Comparison of ENCODE assay signal across 24 mouse cellular contexts in the genomic region with DNA sequence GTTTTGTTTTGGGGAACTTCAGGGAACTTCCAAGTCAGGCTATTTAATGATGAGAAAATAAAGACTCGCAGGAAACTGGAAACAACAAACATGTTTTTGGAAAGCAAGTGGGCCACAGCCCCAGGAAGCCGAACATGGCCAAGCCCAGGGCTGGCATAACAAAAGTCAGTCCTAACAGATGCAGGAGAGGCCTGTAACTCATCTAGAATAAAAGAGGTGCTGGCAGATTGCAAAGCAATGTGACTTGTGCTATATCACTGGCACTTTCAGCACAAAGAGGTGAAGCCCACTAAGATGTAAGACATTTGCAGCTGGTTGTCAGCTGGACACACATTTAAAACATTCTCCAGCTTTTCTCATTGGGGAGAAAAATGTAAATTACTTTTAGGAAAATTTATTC.
DNase-seq lines count a peak whose midpoint lies in the region; ATAC-seq and TF ChIP-seq lines count a peak whose summit lies in the region.
"Had no signal": no experiment of that assay in that cellular context is flagged by ENCODE, and none has a peak within 500 bp of the region (broad histone marks: within the 10 kb centered on the region; RNA-seq: fewer than 3 reads in every experiment).

No protein-coding gene starts in this region.

- no peaks in the 10 kb centered on the region for H3K36me3 ChIP-seq in heart, embryonic 13.5 days
- H3K36me3 ChIP-seq in heart, embryonic 12.5 days, result no peaks in the 10 kb centered on the region; the same call in 1 of the 2 replicates
- H3K36me3 ChIP-seq in lung, embryonic 15.5 days, result no peaks in the 10 kb centered on the region
- H3K36me3 ChIP-seq in lung, postnatal 0 days (ENCODE audit: insufficient read depth, low read length), result no peaks in the 10 kb centered on the region
- H3K36me3 ChIP-seq in midbrain, embryonic 15.5 days (replicated peaks), result no peaks in the 10 kb centered on the region
- H3K36me3 ChIP-seq: embryonic facial prominence, embryonic 15.5 days; forebrain, embryonic 10.5 days; forebrain, embryonic 12.5 days had no signal

- no peak overlapping the region for H3K9ac ChIP-seq in heart, embryonic 13.5 days
- H3K9ac ChIP-seq in heart, embryonic 12.5 days, result no peak overlapping the region
- H3K9ac ChIP-seq in lung, embryonic 15.5 days, result no peak overlapping the region
- no peak overlapping the region for H3K9ac ChIP-seq in lung, postnatal 0 days (replicated peaks; ENCODE audit: low read depth)
- no peak overlapping the region for H3K9ac ChIP-seq in midbrain, embryonic 15.5 days
- H3K9ac ChIP-seq: embryonic facial prominence, embryonic 13.5 days; embryonic facial prominence, embryonic 15.5 days; forebrain, embryonic 12.5 days had no signal

- TF ChIP-seq CTCF in lung, postnatal 0 days (IDR thresholded peaks at IDR 0.05), result no peak

- peak overlapping the region; percentile 24; the same call in 1 of the 2 replicates for H3K27ac ChIP-seq in heart, embryonic 13.5 days (replicated peaks)
- no peak overlapping the region for H3K27ac ChIP-seq in heart, embryonic 12.5 days (ENCODE audit: poor library complexity, severe bottlenecking)
- peak overlapping the region; percentile 53 for H3K27ac ChIP-seq in lung, embryonic 15.5 days
- H3K27ac ChIP-seq in lung, postnatal 0 days (ENCODE audit: low read length), result no peak overlapping the region
- H3K27ac ChIP-seq in midbrain, embryonic 15.5 days, result no peak overlapping the region
- H3K27ac ChIP-seq: embryonic facial prominence, embryonic 13.5 days; embryonic facial prominence, embryonic 15.5 days; forebrain, embryonic 10.5 days; forebrain, embryonic 12.5 days had no signal

- 27% methylated on average over 2 of the region's 2 CpGs for WGBS in heart, embryonic 13.5 days
- 46% methylated on average over 2 of the region's 2 CpGs for WGBS in heart, embryonic 12.5 days
- WGBS in lung, embryonic 15.5 days, result 40% methylated on average over 2 of the region's 2 CpGs
- 40% methylated on average over 2 of the region's 2 CpGs for WGBS in lung, postnatal 0 days
- WGBS in midbrain, embryonic 15.5 days, result 93% methylated on average over 2 of the region's 2 CpGs

- peaks cover 18% of the 10 kb centered on the region for H3K4me1 ChIP-seq in heart, embryonic 13.5 days
- H3K4me1 ChIP-seq in heart, embryonic 12.5 days (replicated peaks), result peaks cover 10% of the 10 kb centered on the region
- H3K4me1 ChIP-seq in lung, embryonic 15.5 days, result peaks cover 12% of the 10 kb centered on the region
- peaks cover 8% of the 10 kb centered on the region; the same call in 1 of the 2 replicates for H3K4me1 ChIP-seq in lung, postnatal 0 days (ENCODE audit: insufficient read depth, low read depth, low read length)
- H3K4me1 ChIP-seq in midbrain, embryonic 15.5 days, result no peaks in the 10 kb centered on the region
- H3K4me1 ChIP-seq: forebrain, embryonic 12.5 days had no signal

- H3K4me2 ChIP-seq in heart, embryonic 13.5 days, result no peak overlapping the region
- no peak overlapping the region for H3K4me2 ChIP-seq in heart, embryonic 12.5 days
- H3K4me2 ChIP-seq in lung, embryonic 15.5 days, result no peak overlapping the region
- H3K4me2 ChIP-seq in lung, postnatal 0 days (replicated peaks; ENCODE audit: low read depth, low read length), result no peak overlapping the region
- no peak overlapping the region for H3K4me2 ChIP-seq in midbrain, embryonic 15.5 days
- H3K4me2 ChIP-seq: embryonic facial prominence, embryonic 13.5 days; embryonic facial prominence, embryonic 15.5 days; forebrain, embryonic 12.5 days had no signal

- no peak for ATAC-seq in heart, embryonic 13.5 days (ENCODE audit: extremely low read depth, insufficient number of reproducible peaks, low FRiP score, low TSS enrichment)
- no peak for ATAC-seq in heart, embryonic 12.5 days (ENCODE audit: insufficient number of reproducible peaks, low FRiP score)
- no peak for ATAC-seq in lung, embryonic 15.5 days (ENCODE audit: borderline replicate concordance, extremely low read depth, low FRiP score, low TSS enrichment)
- ATAC-seq in lung, postnatal 0 days, result peak; percentile 68
- no peak for ATAC-seq in midbrain, embryonic 15.5 days (replicated peaks)
- ATAC-seq: forebrain, embryonic 14.5 days had no signal

- no peak for TF ChIP-seq EP300 in lung, postnatal 0 days (IDR thresholded peaks at IDR 0.05)

- H3K27me3 ChIP-seq in heart, embryonic 13.5 days (replicated peaks), result no peaks in the 10 kb centered on the region
- no peaks in the 10 kb centered on the region for H3K27me3 ChIP-seq in heart, embryonic 12.5 days (replicated peaks)
- H3K27me3 ChIP-seq in lung, embryonic 15.5 days, result no peaks in the 10 kb centered on the region
- no peaks in the 10 kb centered on the region for H3K27me3 ChIP-seq in lung, postnatal 0 days (replicated peaks; ENCODE audit: insufficient read depth, low read length)
- no peaks in the 10 kb centered on the region for H3K27me3 ChIP-seq in midbrain, embryonic 15.5 days (replicated peaks)
- H3K27me3 ChIP-seq: embryonic facial prominence, embryonic 13.5 days; embryonic facial prominence, embryonic 15.5 days; forebrain, embryonic 12.5 days had no signal

- no peak for DNase-seq in lung, postnatal 25 days (ENCODE audit: low spot score)
- DNase-seq in lung, postnatal 0 days (ENCODE audit: low spot score), result peak; percentile 61
- peak; percentile 24 for DNase-seq in lung, postnatal 10 days
- no peak for DNase-seq in kidney, postnatal 36 days
- DNase-seq: adrenal gland, adult 2 months; adrenal gland, postnatal 10 days; adrenal gland, postnatal 25 days; cerebellum, adult 11 months; cerebellum, adult 18-20 months; cerebellum, adult 8-10 months; cerebellum, adult 9-11 months; cerebellum, postnatal 14 days; cerebellum, postnatal 36 days; embryo, embryonic 11 days had no signal

- H3K9me3 ChIP-seq in heart, embryonic 13.5 days, result no peaks in the 10 kb centered on the region
- no peaks in the 10 kb centered on the region for H3K9me3 ChIP-seq in heart, embryonic 12.5 days (replicated peaks)
- no peaks in the 10 kb centered on the region for H3K9me3 ChIP-seq in lung, embryonic 15.5 days
- no peaks in the 10 kb centered on the region for H3K9me3 ChIP-seq in lung, postnatal 0 days (ENCODE audit: low read length)
- no peaks in the 10 kb centered on the region for H3K9me3 ChIP-seq in midbrain, embryonic 15.5 days
- H3K9me3 ChIP-seq: embryonic facial prominence, embryonic 13.5 days; embryonic facial prominence, embryonic 15.5 days; forebrain, embryonic 10.5 days; forebrain, embryonic 12.5 days had no signal

- no peak overlapping the region for H3K4me3 ChIP-seq in heart, embryonic 13.5 days
- H3K4me3 ChIP-seq in heart, embryonic 12.5 days, result no peak overlapping the region
- H3K4me3 ChIP-seq in lung, embryonic 15.5 days, result no peak overlapping the region
- no peak overlapping the region for H3K4me3 ChIP-seq in lung, postnatal 0 days (ENCODE audit: low read depth, low read length)
- no peak overlapping the region for H3K4me3 ChIP-seq in midbrain, embryonic 15.5 days
- H3K4me3 ChIP-seq: embryonic facial prominence, embryonic 13.5 days; embryonic facial prominence, embryonic 15.5 days; erythroblast, embryonic 14.5 days; forebrain, embryonic 10.5 days; forebrain, embryonic 12.5 days had no signal

Comparison
In these comparisons a context has a peak if more than half of its experiments do, and no peak if none do; other contexts are left out.
1. H3K27ac ChIP-seq: peak in heart, embryonic 13.5 days (single experiment) and lung, embryonic 15.5 days (single experiment); none in heart, embryonic 12.5 days (single experiment), lung, postnatal 0 days (single experiment) and midbrain, embryonic 15.5 days (single experiment).
2. DNase-seq: peak in lung, postnatal 0 days (single experiment) and lung, postnatal 10 days (single experiment); none in lung, postnatal 25 days (single experiment) and kidney, postnatal 36 days (0 of 2).